ENCODE assay signal across 14 mouse cellular contexts in genomic region chr15:11716168-11716842, GRCm38 (mm10).
DNase-seq lines count a peak whose midpoint lies in the region; ATAC-seq and TF ChIP-seq lines count a peak whose summit lies in the region.
"Had no signal": no experiment of that assay in that cellular context is flagged by ENCODE, and none has a peak within 500 bp of the region (broad histone marks: within the 10 kb centered on the region; RNA-seq: fewer than 3 reads in every experiment).

No protein-coding gene starts in this region.

- H3K27me3 ChIP-seq in lung, postnatal 0 days (replicated peaks; ENCODE audit: insufficient read depth, low read length): no peaks in the 10 kb centered on the region
- H3K27me3 ChIP-seq in liver, embryonic 15.5 days: no peaks in the 10 kb centered on the region
- H3K27me3 ChIP-seq in hindbrain, embryonic 14.5 days (ENCODE audit: control insufficient read depth, insufficient read depth, low read length): no peaks in the 10 kb centered on the region
- H3K27me3 ChIP-seq: embryonic facial prominence, embryonic 15.5 days; heart, embryonic 13.5 days had no signal

- no peak overlapping the region for H3K9ac ChIP-seq in lung, postnatal 0 days (replicated peaks; ENCODE audit: low read depth)
- H3K9ac ChIP-seq in liver, embryonic 15.5 days: no peak overlapping the region
- H3K9ac ChIP-seq in hindbrain, embryonic 14.5 days: no peak overlapping the region
- H3K9ac ChIP-seq: embryonic facial prominence, embryonic 15.5 days; heart, embryonic 13.5 days had no signal

- ATAC-seq in lung, postnatal 0 days: peak; percentile 83
- peak; percentile 73 for ATAC-seq in liver, embryonic 15.5 days (ENCODE audit: insufficient read depth)
- no peak for ATAC-seq in hindbrain, embryonic 14.5 days (ENCODE audit: low FRiP score)

- no peak for TF ChIP-seq CTCF in lung, postnatal 0 days (IDR thresholded peaks at IDR 0.05)
- TF ChIP-seq CTCF in lung, adult 2 months (IDR thresholded peaks at IDR 0.05; ENCODE audit: insufficient read depth, low read length): no peak

- H3K27ac ChIP-seq in lung, postnatal 0 days (ENCODE audit: low read length): peak overlapping the region; percentile 38; the same call in 1 of the 2 replicates
- peak overlapping the region; percentile 65 for H3K27ac ChIP-seq in liver, embryonic 15.5 days (replicated peaks)
- no peak overlapping the region for H3K27ac ChIP-seq in hindbrain, embryonic 14.5 days
- H3K27ac ChIP-seq: embryonic facial prominence, embryonic 15.5 days; heart, embryonic 13.5 days had no signal

- DNase-seq in lung, postnatal 0 days (ENCODE audit: low spot score): peak; percentile 72
- DNase-seq in lung, adult 2 months: no peak
- peak; percentile 50 for DNase-seq in MEL-GATA-1-ER (ENCODE audit: extremely low read depth, low read depth)
- peak; percentile 13 for DNase-seq in skeletal muscle tissue, adult 2 months (ENCODE audit: low read depth, low spot score)
- no peak for DNase-seq in embryo, embryonic 10.5 days (ENCODE audit: low spot score)
- DNase-seq in hindbrain, embryonic 14.5 days (ENCODE audit: low spot score): no peak
- DNase-seq in adrenal gland, postnatal 36 days: no peak
- DNase-seq: adrenal gland, postnatal 25 days; cerebellum, adult 9-10 months; kidney, postnatal 4 days had no signal

- 59% methylated on average over 11 of the region's 11 CpGs for WGBS in lung, postnatal 0 days
- 53% methylated on average over 11 of the region's 11 CpGs for WGBS in lung, adult 2 months
- WGBS in liver, embryonic 15.5 days (ENCODE audit: insufficient replicate concordance): 40% methylated on average over 11 of the region's 11 CpGs
- 92% methylated on average over 11 of the region's 11 CpGs for WGBS in hindbrain, embryonic 14.5 days

- no peaks in the 10 kb centered on the region for H3K36me3 ChIP-seq in lung, postnatal 0 days (ENCODE audit: insufficient read depth, low read length)
- H3K36me3 ChIP-seq in liver, embryonic 15.5 days (replicated peaks): no peaks in the 10 kb centered on the region
- no peaks in the 10 kb centered on the region for H3K36me3 ChIP-seq in hindbrain, embryonic 14.5 days (replicated peaks; ENCODE audit: control insufficient read depth, insufficient read depth)
- H3K36me3 ChIP-seq: embryonic facial prominence, embryonic 15.5 days; heart, embryonic 13.5 days had no signal

- H3K4me2 ChIP-seq in lung, postnatal 0 days (replicated peaks; ENCODE audit: low read depth, low read length): no peak overlapping the region
- H3K4me2 ChIP-seq in liver, embryonic 15.5 days: no peak overlapping the region
- no peak overlapping the region for H3K4me2 ChIP-seq in hindbrain, embryonic 14.5 days (replicated peaks)
- H3K4me2 ChIP-seq: embryonic facial prominence, embryonic 15.5 days; heart, embryonic 13.5 days; midbrain, embryonic 11.5 days had no signal

- no peaks in the 10 kb centered on the region for H3K9me3 ChIP-seq in lung, postnatal 0 days (ENCODE audit: low read length)
- no peaks in the 10 kb centered on the region for H3K9me3 ChIP-seq in liver, embryonic 15.5 days (replicated peaks)
- H3K9me3 ChIP-seq in hindbrain, embryonic 14.5 days (ENCODE audit: control insufficient read depth, low read length): no peaks in the 10 kb centered on the region
- H3K9me3 ChIP-seq: embryonic facial prominence, embryonic 15.5 days; heart, embryonic 13.5 days had no signal

- no peak overlapping the region for H3K4me3 ChIP-seq in lung, postnatal 0 days (ENCODE audit: low read depth, low read length)
- H3K4me3 ChIP-seq in lung, adult 2 months (replicated peaks; ENCODE audit: extremely low read depth, low read depth, low read length): no peak overlapping the region
- no peak overlapping the region for H3K4me3 ChIP-seq in liver, embryonic 15.5 days (replicated peaks)
- no peak overlapping the region for H3K4me3 ChIP-seq in hindbrain, embryonic 14.5 days (replicated peaks; ENCODE audit: low read length)
- H3K4me3 ChIP-seq: embryonic facial prominence, embryonic 15.5 days; heart, embryonic 13.5 days had no signal

- no peaks in the 10 kb centered on the region for H3K4me1 ChIP-seq in lung, postnatal 0 days (ENCODE audit: insufficient read depth, low read depth, low read length)
- H3K4me1 ChIP-seq in lung, adult 2 months (ENCODE audit: control insufficient read depth, insufficient read depth, low read length): no peaks in the 10 kb centered on the region
- H3K4me1 ChIP-seq in liver, embryonic 15.5 days (replicated peaks): no peaks in the 10 kb centered on the region
- no peaks in the 10 kb centered on the region for H3K4me1 ChIP-seq in hindbrain, embryonic 14.5 days (replicated peaks; ENCODE audit: control insufficient read depth, insufficient read depth, low read length)
- H3K4me1 ChIP-seq: embryonic facial prominence, embryonic 15.5 days had no signal

- no peak for TF ChIP-seq EP300 in lung, postnatal 0 days (IDR thresholded peaks at IDR 0.05)

- no peak for TF ChIP-seq POLR2A in lung, adult 2 months (IDR thresholded peaks at IDR 0.05; ENCODE audit: borderline replicate concordance, extremely low read depth, low read depth, low read length)

Comparison
In these comparisons a context has a peak if more than half of its experiments do, and no peak if none do; other contexts are left out.
1. DNase-seq: peak in lung, postnatal 0 days (single experiment), MEL-GATA-1-ER (single experiment) and skeletal muscle tissue, adult 2 months (single experiment); none in lung, adult 2 months (single experiment), embryo, embryonic 10.5 days (single experiment), hindbrain, embryonic 14.5 days (single experiment) and adrenal gland, postnatal 36 days (0 of 2).